Mouse (Mus musculus): ENCODE data around the gene Podxl2.

- TF ChIP-seq CTCF (conservative IDR thresholded peaks at IDR 0.05; ENCODE audit: insufficient read depth, insufficient read length, low read depth, low read length) (no peak), POLR2A (IDR thresholded peaks at IDR 0.05; ENCODE audit: low read depth, low read length) (no peak)
Measured at GRCm38 (mm10) chr6:88909151-88909550, 34.3 kb upstream of the Podxl2 start.

Data from kidney, adult 2 months (tissue).